Mouse (Mus musculus) A20 (cell line): ENCODE results near the gene Lrp1.

Experiments used
- DNase-seq: peaks from one replicate; pipeline ENCODE4 v3.0.0-alpha.2; 2011; ENCODE audit warnings: low read depth, low spot score

The Lrp1 gene

GRCm38 (mm10) chr10:127616261-127616679, 4.7 kb downstream of the Lrp1 start:
- DNase-seq = no peak

GRCm38 (mm10) chr10:127615591-127615990, 5.4 kb downstream of the Lrp1 start:
- DNase-seq = no peak

DNA sequence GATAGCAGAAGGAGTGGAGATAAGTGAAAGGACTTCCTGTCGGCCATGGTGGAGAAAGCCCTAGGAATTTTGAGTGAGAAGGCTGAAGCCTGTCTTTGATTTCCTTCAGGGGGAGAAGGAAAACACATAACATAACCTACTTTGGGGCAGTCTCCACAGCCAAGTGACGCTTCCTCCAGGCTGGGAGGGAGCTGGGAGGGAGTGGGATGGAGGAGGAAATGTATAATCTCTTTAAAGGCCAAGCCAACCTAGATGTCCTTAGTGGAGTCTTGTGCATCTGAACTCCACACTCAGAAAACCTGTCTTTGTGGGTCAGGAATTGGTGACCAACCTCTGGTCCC, 5.9 kb downstream of the Lrp1 start:
- no peak for DNase-seq

DNA sequence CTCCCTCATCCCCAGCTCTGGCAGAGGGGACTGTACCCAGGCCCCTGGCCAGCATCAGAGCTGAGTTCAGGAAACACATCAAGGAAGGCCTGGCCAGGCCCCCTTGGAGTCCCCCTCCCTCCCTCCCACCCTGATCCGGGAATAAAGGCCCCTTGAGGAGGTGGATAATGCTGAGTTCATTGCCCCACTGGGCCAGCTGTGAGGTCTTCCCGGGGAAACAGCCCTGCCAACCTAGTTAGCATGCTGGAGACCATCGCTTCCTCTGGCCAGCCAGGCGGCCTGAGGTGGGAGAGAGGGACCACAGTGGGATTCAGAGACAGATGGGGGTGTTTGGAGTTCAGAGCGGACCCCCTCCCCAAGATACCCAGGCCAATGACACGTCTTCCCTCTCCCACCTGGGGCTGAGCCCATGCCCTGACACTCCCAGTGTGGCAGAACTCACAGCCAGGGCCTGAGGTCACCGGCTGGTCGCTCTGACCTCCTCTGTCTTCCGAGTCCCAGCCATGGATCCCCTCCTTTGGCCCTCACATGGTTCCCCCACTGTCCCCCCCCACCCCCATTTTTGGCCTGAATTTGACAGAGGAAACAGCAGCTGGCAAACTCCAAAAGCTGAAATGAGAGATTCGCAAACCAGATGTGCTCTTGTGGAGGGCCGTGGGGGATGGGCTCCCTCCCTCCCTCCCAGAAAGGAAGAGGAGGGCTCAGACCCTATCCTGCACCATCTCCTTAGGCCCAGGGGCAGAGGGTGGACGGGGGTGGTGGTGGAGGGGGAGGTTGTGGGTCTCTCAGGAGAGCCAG, 6.5 kb downstream of the Lrp1 start:
- no peak for DNase-seq

DNA sequence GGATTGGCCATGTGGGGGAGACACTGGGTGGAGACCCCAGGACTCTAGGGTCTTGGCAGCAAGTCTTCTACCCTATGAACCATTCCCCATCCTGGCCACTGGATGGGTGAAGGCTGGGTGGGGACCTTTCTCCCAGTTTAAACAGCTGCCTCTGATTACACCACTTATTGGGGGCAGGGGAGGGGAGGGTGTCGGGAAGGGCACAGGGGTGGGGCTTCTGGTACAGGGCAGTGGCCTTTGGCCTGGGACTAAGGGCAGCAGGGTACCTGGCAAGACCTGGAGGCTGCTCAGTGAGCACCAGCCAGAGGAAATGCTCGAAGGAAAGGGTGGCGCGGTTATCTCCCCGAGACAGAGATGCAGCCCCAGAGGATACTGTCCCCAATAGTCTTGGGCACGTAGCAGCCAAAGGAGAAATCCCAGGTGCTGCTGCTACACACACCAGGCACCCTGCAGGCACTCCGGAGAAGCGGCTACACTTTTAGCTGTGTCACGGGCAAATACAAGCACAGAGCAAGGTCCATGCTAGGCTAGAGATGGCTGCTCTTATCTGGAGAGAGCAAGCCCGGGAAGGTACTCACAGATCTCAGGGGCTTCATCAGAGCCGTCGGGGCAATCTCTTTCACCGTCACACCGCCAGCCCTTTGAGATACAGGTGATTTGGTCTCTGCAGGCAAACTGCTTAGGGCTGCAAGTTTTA, 8.7 kb downstream of the Lrp1 start:
- DNase-seq = no peak

DNA sequence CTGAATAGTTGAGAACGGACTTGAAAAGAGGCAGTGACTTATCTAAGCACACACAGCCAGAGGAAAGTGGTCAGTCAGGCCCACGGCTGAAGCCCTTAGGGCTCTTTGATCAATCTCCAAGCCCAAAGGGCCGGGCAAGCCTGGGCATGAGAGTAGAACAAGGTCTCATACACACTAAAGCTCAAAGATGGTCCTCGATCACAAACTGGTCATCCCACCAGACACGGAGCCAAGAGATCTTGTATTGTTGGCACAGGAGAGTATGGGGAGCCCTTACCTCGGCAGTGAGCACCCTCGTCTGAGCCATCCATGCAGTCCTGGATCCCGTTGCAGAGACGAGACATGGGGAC, 10.9 kb downstream of the Lrp1 start:
- DNase-seq = no peak

DNA sequence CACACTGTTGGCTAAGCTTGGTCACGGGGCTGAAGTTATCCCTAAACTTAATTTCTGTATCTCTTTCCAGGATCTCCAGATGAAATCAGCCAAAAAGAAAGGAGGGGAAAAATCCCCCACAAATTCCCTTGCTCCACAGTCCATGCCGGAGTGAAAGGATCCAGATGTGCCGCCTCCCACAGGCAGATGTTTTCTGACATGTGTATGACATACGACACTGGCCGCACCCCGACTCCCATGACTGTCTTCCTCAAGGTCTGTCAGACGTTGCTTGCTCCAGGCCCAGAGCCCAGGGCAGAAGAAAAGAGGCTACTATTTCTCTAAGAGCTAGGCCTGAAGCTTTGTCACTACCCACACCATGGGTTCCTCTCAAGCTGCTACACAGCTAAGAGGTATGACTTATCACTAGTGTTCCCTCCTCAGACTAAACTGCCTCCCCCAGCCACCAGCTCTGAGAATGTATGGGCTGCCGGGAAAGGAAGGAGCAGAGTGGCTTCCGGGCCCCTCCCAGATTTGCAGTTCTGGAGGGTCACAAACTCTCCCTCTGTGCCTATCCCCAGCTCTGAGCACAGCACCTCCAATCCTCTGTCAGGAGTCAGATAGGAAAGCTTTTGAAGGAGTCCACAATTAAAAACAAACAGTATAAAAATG, 11.4 kb downstream of the Lrp1 start:
- DNase-seq = no peak

DNA sequence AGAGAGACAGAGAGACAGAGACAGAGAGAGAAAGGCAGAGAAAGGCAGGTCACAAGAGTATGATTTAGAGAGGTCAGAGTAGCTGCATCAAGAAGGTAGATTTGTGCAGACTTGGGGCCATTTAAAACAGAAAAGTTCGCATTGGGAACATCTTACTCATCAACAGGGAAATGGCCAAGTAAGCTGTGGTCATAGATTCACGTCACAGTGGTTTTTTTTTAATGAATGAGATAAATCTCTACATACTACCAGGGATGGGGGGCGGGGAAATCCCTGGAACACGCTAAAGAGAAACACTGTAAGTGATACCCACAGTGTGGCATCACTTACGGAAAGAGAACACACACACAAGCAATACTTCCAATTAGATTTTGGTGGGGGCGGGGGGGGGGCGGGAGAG, 13.9 kb downstream of the Lrp1 start:
- DNase-seq = no peak

DNA sequence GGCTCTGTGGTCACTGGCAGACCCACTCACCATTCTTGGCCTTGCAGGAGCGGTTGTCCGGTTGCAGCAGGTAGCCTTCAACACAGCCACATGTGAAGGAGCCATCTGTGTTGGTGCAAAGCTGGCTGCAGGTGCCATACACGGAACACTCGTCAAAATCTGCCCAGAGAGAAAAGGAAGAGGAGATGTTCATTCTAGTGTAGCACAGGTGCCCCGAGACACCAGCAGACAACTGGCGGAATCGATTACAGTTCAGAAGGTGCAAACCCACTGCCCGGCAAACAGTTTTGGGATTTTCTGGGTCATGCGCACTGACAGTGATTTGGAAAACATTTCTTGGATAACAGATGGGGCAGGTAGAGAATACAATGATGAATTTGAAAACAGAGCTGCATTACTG, 15.2 kb downstream of the Lrp1 start:
- peak; percentile 69 for DNase-seq

- DNase-seq = no peak
Observed at GRCm38 (mm10) chr10:127605251-127605547, 15.7 kb downstream of the Lrp1 start.

GRCm38 (mm10) chr10:127604465-127605250, 16.3 kb downstream of the Lrp1 start:
- DNase-seq = peak; percentile 78

- no peak for DNase-seq
Observed at GRCm38 (mm10) chr10:127603437-127604371, 17.2 kb downstream of the Lrp1 start.

- no peak for DNase-seq
Observed at GRCm38 (mm10) chr10:127602194-127602593, 18.8 kb downstream of the Lrp1 start.

- DNase-seq = no peak
Observed at GRCm38 (mm10) chr10:127599779-127600541, 21.0 kb downstream of the Lrp1 start.

DNA sequence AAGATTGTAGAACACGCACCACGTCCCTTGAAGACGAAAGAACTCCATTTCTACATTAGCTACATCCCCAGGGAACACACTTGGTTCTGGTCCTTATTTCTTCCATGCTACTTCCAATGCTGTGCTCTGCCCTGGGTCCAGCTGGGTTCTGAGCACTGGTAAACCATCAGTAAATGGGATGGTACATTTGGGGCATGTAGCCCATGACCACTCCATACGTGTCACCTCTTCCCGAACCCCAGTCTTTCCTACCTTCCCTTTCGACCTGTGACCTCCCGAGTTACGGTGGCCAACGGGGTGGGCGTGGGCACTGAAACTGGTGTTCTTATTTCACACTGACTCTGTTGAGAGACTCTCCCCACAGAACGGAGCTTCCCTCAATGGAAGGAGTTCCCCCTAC, 21.7 kb downstream of the Lrp1 start:
- DNase-seq = no peak

DNA sequence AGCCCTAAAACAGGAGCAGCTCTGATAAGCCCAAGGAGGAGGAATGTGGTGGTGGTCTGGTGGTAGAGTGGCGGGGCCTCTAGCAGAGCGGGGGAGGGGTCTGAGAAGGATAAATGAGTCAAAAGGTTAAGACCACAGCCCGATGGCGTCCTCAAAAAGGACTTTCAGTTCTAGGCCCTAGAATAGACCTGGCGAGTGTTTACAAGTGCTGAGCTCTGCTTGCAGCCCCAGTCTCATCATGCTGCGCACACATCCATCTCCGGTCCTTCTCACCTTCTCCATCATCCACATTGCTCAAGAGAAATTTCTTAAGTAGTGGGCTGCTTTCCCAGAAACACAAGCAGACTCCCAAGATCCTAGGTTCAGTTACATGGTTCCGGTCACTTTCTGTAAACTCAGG, 22.3 kb downstream of the Lrp1 start:
- no peak for DNase-seq

DNA sequence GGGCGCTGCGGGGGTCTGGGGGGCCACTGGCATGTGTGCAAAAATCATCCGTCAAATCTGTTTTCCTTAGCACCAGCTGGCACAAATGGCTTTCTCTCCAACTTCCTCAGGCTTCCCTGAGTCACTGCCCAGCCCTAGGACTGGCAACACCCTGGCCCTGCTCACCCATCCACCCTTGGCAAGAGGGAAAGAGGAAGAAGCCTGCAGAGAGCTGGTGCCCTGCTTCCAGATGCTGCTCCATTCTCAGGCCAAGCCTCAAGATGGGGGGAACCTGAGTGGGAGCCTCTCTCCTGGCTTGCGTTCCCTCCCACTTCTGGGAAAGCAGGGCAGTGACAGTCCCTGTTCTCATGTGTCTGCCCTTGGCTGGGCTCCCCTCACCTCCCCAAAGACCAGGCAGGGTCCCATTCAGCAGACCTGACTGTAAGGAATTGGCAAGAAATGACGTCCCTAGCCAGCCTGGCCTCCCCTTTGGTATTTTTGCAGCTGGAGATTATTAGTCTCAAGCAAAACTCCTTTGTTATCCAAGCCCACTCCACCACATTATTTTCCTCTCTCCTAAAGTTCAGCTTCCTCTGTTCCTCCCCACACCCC, 23.5 kb downstream of the Lrp1 start:
- DNase-seq = no peak

DNA sequence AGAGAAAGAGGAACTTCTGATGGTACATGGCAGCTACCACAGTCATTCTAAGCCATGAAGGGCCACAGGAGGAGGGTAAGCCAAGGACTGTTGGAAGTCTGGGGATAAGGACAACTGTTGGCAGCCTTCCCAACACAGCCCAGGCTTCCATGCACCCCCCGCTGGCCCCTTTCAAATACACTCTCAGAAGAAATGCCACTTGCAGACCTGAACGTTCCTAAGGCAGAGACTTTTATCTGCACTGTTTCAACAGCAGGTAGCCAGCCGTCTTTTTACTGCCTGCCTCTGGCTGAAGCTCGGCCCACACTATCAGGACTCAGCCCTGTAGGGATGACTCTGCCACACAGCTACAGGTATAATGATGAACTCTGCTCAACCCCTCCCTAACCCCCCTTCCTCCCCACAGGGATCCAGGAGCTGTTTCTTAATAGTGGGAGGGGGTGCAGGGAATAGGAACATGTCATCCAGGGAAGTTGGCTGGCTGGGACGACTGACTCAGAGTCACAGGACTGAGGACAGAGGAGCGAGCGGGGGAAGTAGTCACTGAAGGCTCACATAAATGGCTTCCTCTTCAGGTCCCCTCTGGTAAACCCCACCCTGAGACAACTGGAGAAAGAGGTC, 24.5 kb downstream of the Lrp1 start:
- no peak for DNase-seq

- DNase-seq = no peak
Observed at GRCm38 (mm10) chr10:127594930-127595715, 25.8 kb downstream of the Lrp1 start.
